Mouse (Mus musculus): ENCODE measurements around the gene Heatr6. TPM values are rescaled to one million over a fixed set of nuclear protein-coding genes. Genes with fewer than 3 reads are reported as not detected.
A peak's percentile ranks its signal among the peaks of the same experiment; 100 is the strongest.

Heatr6 gene
- total and polyA plus RNA-seq, 2 experiments from 2014 or later: 8.9 to 15.1 TPM

DNA sequence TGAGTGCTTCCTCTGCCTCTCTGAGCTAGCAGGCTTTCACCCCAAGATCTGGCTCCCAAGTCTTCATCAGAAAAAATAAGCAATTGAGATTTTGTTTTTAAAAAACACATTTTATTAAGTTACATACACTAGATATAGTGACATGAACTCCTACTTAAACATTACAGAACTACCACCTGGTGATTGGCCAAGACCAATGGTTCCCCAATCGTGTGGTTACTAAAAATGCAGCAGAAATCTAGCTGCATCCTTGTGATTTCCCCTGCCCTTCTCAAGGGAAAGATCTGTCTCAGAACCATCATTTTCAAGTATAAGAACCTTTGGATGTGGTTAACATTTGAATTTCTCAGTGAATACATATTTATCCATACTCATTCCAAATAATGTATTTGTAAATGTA lies 19.3 kb upstream of the Heatr6 start:
- no peak for ATAC-seq (ENCODE audit: insufficient read depth, low read depth)
- no peak for TF ChIP-seq CTCF (IDR thresholded peaks at IDR 0.05; ENCODE audit: low read depth)
- no peak for TF ChIP-seq EP300 (IDR thresholded peaks at IDR 0.05; ENCODE audit: low read depth)
- Histone ChIP-seq H3K9me3 (replicated peaks; ENCODE audit: control insufficient read depth, low read length) (0 out of 2 replicates have a peak, but pooled peaks cover 5% of the 10 kb centered on the region), H3K4me1 (ENCODE audit: control insufficient read depth, insufficient read depth) (no peaks in the 10 kb centered on the region), H3K27ac (ENCODE audit: low read depth) (no peak overlapping the region), H3K27me3 (ENCODE audit: control insufficient read depth, insufficient read depth, low read length) (no peaks in the 10 kb centered on the region), H3K36me3 (replicated peaks; ENCODE audit: control insufficient read depth, insufficient read depth, low read length) (no peaks in the 10 kb centered on the region), H3K4me3 (ENCODE audit: low read depth, low read length) (no peak overlapping the region), H3K9ac (replicated peaks; ENCODE audit: low read depth, low read length) (no peak overlapping the region), H3K4me2 (ENCODE audit: low read depth, low read length) (no peak overlapping the region)
- WGBS: 57% methylated on average over 1 of the region's 1 CpGs
- no peak for DNase-seq (ENCODE audit: low spot score)

GRCm38 (mm10) chr11:83735881-83736280 lies 17.6 kb upstream of the Heatr6 start:
- WGBS: 60% methylated on average over 2 of the region's 2 CpGs
- Histone ChIP-seq H3K4me1 (ENCODE audit: control insufficient read depth, insufficient read depth) (no peaks in the 10 kb centered on the region), H3K9me3 (replicated peaks; ENCODE audit: control insufficient read depth, low read length) (0 out of 2 replicates have a peak, but pooled peaks cover 5% of the 10 kb centered on the region), H3K4me3 (ENCODE audit: low read depth, low read length) (no peak overlapping the region), H3K9ac (replicated peaks; ENCODE audit: low read depth, low read length) (no peak overlapping the region), H3K36me3 (replicated peaks; ENCODE audit: control insufficient read depth, insufficient read depth, low read length) (no peaks in the 10 kb centered on the region), H3K27ac (ENCODE audit: low read depth) (no peak overlapping the region), H3K27me3 (ENCODE audit: control insufficient read depth, insufficient read depth, low read length) (peaks cover 9% of the 10 kb centered on the region; the same call in 1 of the 2 replicates), H3K4me2 (ENCODE audit: low read depth, low read length) (no peak overlapping the region)
- no peak for ATAC-seq (ENCODE audit: insufficient read depth, low read depth)
- TF ChIP-seq EP300 (IDR thresholded peaks at IDR 0.05; ENCODE audit: low read depth) (no peak), CTCF (IDR thresholded peaks at IDR 0.05; ENCODE audit: low read depth) (no peak)
- no peak for DNase-seq (ENCODE audit: low spot score)

- Histone ChIP-seq H3K36me3 (replicated peaks; ENCODE audit: control insufficient read depth, insufficient read depth, low read length) (no peaks in the 10 kb centered on the region), H3K4me2 (ENCODE audit: low read depth, low read length) (no peak overlapping the region), H3K27ac (ENCODE audit: low read depth) (no peak overlapping the region), H3K27me3 (ENCODE audit: control insufficient read depth, insufficient read depth, low read length) (peaks cover 16% of the 10 kb centered on the region; the same call in 1 of the 2 replicates), H3K9me3 (replicated peaks; ENCODE audit: control insufficient read depth, low read length) (0 out of 2 replicates have a peak, but pooled peaks cover 5% of the 10 kb centered on the region), H3K4me3 (ENCODE audit: low read depth, low read length) (no peak overlapping the region), H3K4me1 (ENCODE audit: control insufficient read depth, insufficient read depth) (no peaks in the 10 kb centered on the region), H3K9ac (replicated peaks; ENCODE audit: low read depth, low read length) (no peak overlapping the region)
- DNase-seq (ENCODE audit: low spot score) (no peak), ATAC-seq (ENCODE audit: insufficient read depth, low read depth) (no peak)
- no peak for TF ChIP-seq EP300 (IDR thresholded peaks at IDR 0.05; ENCODE audit: low read depth)
- no peak for TF ChIP-seq CTCF (IDR thresholded peaks at IDR 0.05; ENCODE audit: low read depth)
- 66% methylated on average over 3 of the region's 3 CpGs for WGBS
Observed at GRCm38 (mm10) chr11:83737109-83737558, 16.4 kb upstream of the Heatr6 start.

DNA sequence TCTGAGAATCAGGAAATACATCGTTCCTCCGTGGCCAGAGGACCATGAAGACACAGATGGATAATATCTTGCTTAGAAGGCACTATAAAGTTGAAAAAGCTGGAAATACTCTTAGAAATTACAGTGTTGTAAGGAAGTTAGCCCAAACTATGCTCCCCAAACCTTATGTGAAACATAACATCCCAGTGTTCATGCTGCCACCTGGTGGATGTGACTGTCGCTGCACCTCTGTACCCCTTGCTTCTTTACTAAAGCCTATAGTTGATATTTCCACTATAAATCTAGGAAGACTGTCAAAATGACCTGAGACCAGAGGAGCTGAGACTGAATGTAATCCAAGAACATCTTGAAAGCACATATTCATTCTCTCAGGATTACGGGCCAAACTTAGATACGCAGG lies 14.3 kb upstream of the Heatr6 start:
- Histone ChIP-seq H3K9me3 (replicated peaks; ENCODE audit: control insufficient read depth, low read length) (no peaks in the 10 kb centered on the region), H3K27me3 (ENCODE audit: control insufficient read depth, insufficient read depth, low read length) (peaks cover 22% of the 10 kb centered on the region; the same call in 1 of the 2 replicates), H3K4me2 (ENCODE audit: low read depth, low read length) (no peak overlapping the region), H3K36me3 (replicated peaks; ENCODE audit: control insufficient read depth, insufficient read depth, low read length) (no peaks in the 10 kb centered on the region), H3K9ac (replicated peaks; ENCODE audit: low read depth, low read length) (no peak overlapping the region), H3K4me3 (ENCODE audit: low read depth, low read length) (no peak overlapping the region), H3K27ac (ENCODE audit: low read depth) (no peak overlapping the region), H3K4me1 (ENCODE audit: control insufficient read depth, insufficient read depth) (no peaks in the 10 kb centered on the region)
- TF ChIP-seq CTCF (IDR thresholded peaks at IDR 0.05; ENCODE audit: low read depth) (peak; percentile 88), EP300 (IDR thresholded peaks at IDR 0.05; ENCODE audit: low read depth) (no peak)
- ATAC-seq (ENCODE audit: insufficient read depth, low read depth): no peak; the same call in 1 of the 2 replicates
- DNase-seq (ENCODE audit: low spot score): peak; percentile 61
- WGBS: 18% methylated on average over 5 of the region's 5 CpGs

DNA sequence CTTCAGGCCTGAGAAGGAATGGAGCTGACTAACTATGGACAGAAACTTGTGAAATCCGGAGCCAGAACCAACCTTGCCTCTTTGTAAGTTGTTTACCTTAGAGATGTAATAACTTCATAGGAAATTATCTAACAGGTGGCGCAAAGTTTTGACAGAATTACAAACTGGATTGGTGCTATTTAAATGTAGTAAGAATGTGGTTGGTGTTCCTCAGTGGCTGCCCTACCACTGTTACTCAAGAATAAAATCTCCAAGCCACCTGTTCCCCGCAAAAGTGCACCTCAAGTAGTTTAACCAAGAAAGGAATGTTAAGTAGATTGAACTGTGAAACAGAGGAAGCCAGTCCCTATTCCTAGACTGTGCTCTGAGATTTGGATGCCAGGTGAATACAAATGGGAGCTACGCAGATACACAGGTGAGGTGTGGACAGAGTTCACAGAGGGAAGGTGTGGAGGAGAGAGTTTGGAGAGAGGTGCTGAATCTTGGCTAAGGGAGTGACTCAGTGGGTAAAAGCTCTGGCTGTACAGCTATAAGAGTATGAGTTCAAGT lies 13.0 kb upstream of the Heatr6 start:
- Histone ChIP-seq H3K27ac (ENCODE audit: low read depth) (no peak overlapping the region), H3K36me3 (replicated peaks; ENCODE audit: control insufficient read depth, insufficient read depth, low read length) (no peaks in the 10 kb centered on the region), H3K4me3 (ENCODE audit: low read depth, low read length) (no peak overlapping the region), H3K27me3 (ENCODE audit: control insufficient read depth, insufficient read depth, low read length) (peaks cover 22% of the 10 kb centered on the region; the same call in 1 of the 2 replicates), H3K4me2 (ENCODE audit: low read depth, low read length) (no peak overlapping the region), H3K4me1 (ENCODE audit: control insufficient read depth, insufficient read depth) (no peaks in the 10 kb centered on the region), H3K9me3 (replicated peaks; ENCODE audit: control insufficient read depth, low read length) (no peaks in the 10 kb centered on the region), H3K9ac (replicated peaks; ENCODE audit: low read depth, low read length) (no peak overlapping the region)
- ATAC-seq (ENCODE audit: insufficient read depth, low read depth) (no peak), DNase-seq (ENCODE audit: low spot score) (no peak)
- TF ChIP-seq EP300 (IDR thresholded peaks at IDR 0.05; ENCODE audit: low read depth) (no peak), CTCF (IDR thresholded peaks at IDR 0.05; ENCODE audit: low read depth) (no peak)
- WGBS: 71% methylated on average over 4 of the region's 4 CpGs

- ATAC-seq (ENCODE audit: insufficient read depth, low read depth): no peak
Observed at GRCm38 (mm10) chr11:83741841-83742240, 11.7 kb upstream of the Heatr6 start.

More at GRCm38 (mm10) chr11:83741841-83742240, 11.7 kb upstream of the Heatr6 start:
- Histone ChIP-seq H3K27me3 (ENCODE audit: control insufficient read depth, insufficient read depth, low read length) (peaks cover 28% of the 10 kb centered on the region), H3K4me3 (ENCODE audit: low read depth, low read length) (no peak overlapping the region), H3K27ac (ENCODE audit: low read depth) (no peak overlapping the region), H3K36me3 (replicated peaks; ENCODE audit: control insufficient read depth, insufficient read depth, low read length) (no peaks in the 10 kb centered on the region), H3K4me2 (ENCODE audit: low read depth, low read length) (no peak overlapping the region), H3K9ac (replicated peaks; ENCODE audit: low read depth, low read length) (no peak overlapping the region), H3K4me1 (ENCODE audit: control insufficient read depth, insufficient read depth) (no peaks in the 10 kb centered on the region), H3K9me3 (replicated peaks; ENCODE audit: control insufficient read depth, low read length) (no peaks in the 10 kb centered on the region)
- 47% methylated on average over 5 of the region's 5 CpGs for WGBS
- no peak for TF ChIP-seq CTCF (IDR thresholded peaks at IDR 0.05; ENCODE audit: low read depth)
- no peak for TF ChIP-seq EP300 (IDR thresholded peaks at IDR 0.05; ENCODE audit: low read depth)
- DNase-seq (ENCODE audit: low spot score): no peak
